Mouse (Mus musculus): ENCODE data around the gene Rbbp8nl.

- TF ChIP-seq CTCF (IDR thresholded peaks at IDR 0.05) (no peak), POLR2A (IDR thresholded peaks at IDR 0.05; ENCODE audit: insufficient read depth, low read depth, low read length) (no peak), EP300 (IDR thresholded peaks at IDR 0.05; ENCODE audit: insufficient read depth, low read depth, low read length) (no peak)
Measured at GRCm38 (mm10) chr2:180255701-180256100, 34.0 kb downstream of the Rbbp8nl start.
